Mouse (Mus musculus) embryonic facial prominence, embryonic 12.5 days (tissue): ENCODE data around the gene Odc1. TPM values are rescaled to one million over a fixed set of nuclear protein-coding genes. Genes with fewer than 3 reads are reported as not detected.
A peak's percentile ranks its signal among the peaks of the same experiment; 100 is the strongest.
"Not testable (repeated sequence)": the region's sequence is repeated elsewhere in the genome, so short reads cannot be mapped to it uniquely, and the experiment has no call there.

ENCODE experiments used
- ATAC-seq: fragments of 200-750 bp; cut with Nextera tagmentation; 2 replicates; pipeline ENCODE4 v1.8.0; 2017; ENCODE audit not compliant: insufficient number of reproducible peaks, insufficient read depth, low FRiP score, low TSS enrichment
- H3K27ac ChIP-seq: fragments of 300-500 bp; sonication (generic); 2 replicates; pipeline ENCODE4 v1.5.1; 2016; ENCODE audit warnings: mild to moderate bottlenecking
- H3K27me3 ChIP-seq: fragments of 300-500 bp; sonication (generic); 2 replicates; pipeline ENCODE4 v1.6.1; 2016; ENCODE audit warnings: mild to moderate bottlenecking, moderate library complexity
- H3K36me3 ChIP-seq: fragments of 300-500 bp; sonication (generic); 2 replicates; pipeline ENCODE4 v1.6.1; 2016; ENCODE audit warnings: mild to moderate bottlenecking
- H3K4me1 ChIP-seq: fragments of 300-500 bp; sonication (generic); 2 replicates; pipeline ENCODE4 v1.6.1; 2016
- H3K4me2 ChIP-seq: fragments of 300-500 bp; sonication (generic); replicated peaks from 2 replicates; pipeline ENCODE4 v1.6.1; 2016; ENCODE audit warnings: mild to moderate bottlenecking, moderate library complexity
- H3K4me3 ChIP-seq: fragments of 300-500 bp; sonication (generic); 2 replicates; pipeline ENCODE4 v1.5.1; 2016; ENCODE audit warnings: mild to moderate bottlenecking
- H3K9ac ChIP-seq: fragments of 300-500 bp; sonication (generic); 2 replicates; pipeline ENCODE4 v1.6.1; 2016; ENCODE audit warnings: mild to moderate bottlenecking, moderate library complexity
- H3K9me3 ChIP-seq: fragments of 300-500 bp; sonication (generic); 2 replicates; pipeline ENCODE4 v1.6.1; 2016; ENCODE audit warnings: mild to moderate bottlenecking, moderate library complexity
- WGBS: fragments of 180-500 bp; shearing (Covaris S2); methylation state at CpG from one replicate; pipeline ENCODE4 v1.1.7; 2016; 5-methylcytosine and 5-hydroxymethylcytosine counted together
- polyA plus RNA-seq: library from polyadenylated mRNA; unstranded; fragments of >200 nt; fragmentation: Nextera tagmentation; extraction: Ambion mirVana; gene quantifications from 2 replicates; pipeline ENCODE4 v1.2.1, GENCODE M21; 2016

The Odc1 gene
- polyA plus RNA-seq, 1 experiment from 2014 or later = 277 TPM

GRCm38 (mm10) chr12:17530825-17531224 is 13.8 kb upstream of the Odc1 start:
- H3K9ac ChIP-seq = no peak overlapping the region
- H3K27me3 ChIP-seq = no peaks in the 10 kb centered on the region
- H3K36me3 ChIP-seq = no peaks in the 10 kb centered on the region
- WGBS = 73% methylated on average over 4 of the region's 4 CpGs
- H3K9me3 ChIP-seq = no peaks in the 10 kb centered on the region
- no peak overlapping the region for H3K4me2 ChIP-seq
- no peak for ATAC-seq
- H3K4me3 ChIP-seq = no peak overlapping the region
- no peak overlapping the region for H3K27ac ChIP-seq
- no peaks in the 10 kb centered on the region for H3K4me1 ChIP-seq

- H3K9me3 ChIP-seq = no peaks in the 10 kb centered on the region
- H3K4me2 ChIP-seq = no peak overlapping the region
- no peak overlapping the region for H3K9ac ChIP-seq
- H3K27me3 ChIP-seq = no peaks in the 10 kb centered on the region
- H3K4me3 ChIP-seq = no peak overlapping the region
- no peak overlapping the region for H3K27ac ChIP-seq
- no peaks in the 10 kb centered on the region for H3K4me1 ChIP-seq
- no peak for ATAC-seq
- WGBS = 92% methylated on average over 3 of the region's 3 CpGs
- no peaks in the 10 kb centered on the region for H3K36me3 ChIP-seq
Observed at GRCm38 (mm10) chr12:17536222-17536621, 8.4 kb upstream of the Odc1 start.

GRCm38 (mm10) chr12:17537147-17537546 is 7.4 kb upstream of the Odc1 start:
- no peak overlapping the region for H3K27ac ChIP-seq
- WGBS = 84% methylated on average over 3 of the region's 3 CpGs

GRCm38 (mm10) chr12:17538087-17538486 is 6.5 kb upstream of the Odc1 start:
- WGBS = 86% methylated on average over 3 of the region's 3 CpGs
- no peak overlapping the region for H3K4me3 ChIP-seq
- no peak overlapping the region for H3K4me2 ChIP-seq
- no peaks in the 10 kb centered on the region for H3K27me3 ChIP-seq
- no peaks in the 10 kb centered on the region for H3K4me1 ChIP-seq
- no peaks in the 10 kb centered on the region for H3K9me3 ChIP-seq
- no peak overlapping the region for H3K27ac ChIP-seq
- H3K9ac ChIP-seq = no peak overlapping the region
- no peak for ATAC-seq
- H3K36me3 ChIP-seq = no peaks in the 10 kb centered on the region

More at GRCm38 (mm10) chr12:17537147-17537546, 7.4 kb upstream of the Odc1 start:
- no peak overlapping the region for H3K4me3 ChIP-seq
- no peak overlapping the region for H3K9ac ChIP-seq
- no peaks in the 10 kb centered on the region for H3K36me3 ChIP-seq
- no peaks in the 10 kb centered on the region for H3K27me3 ChIP-seq
- ATAC-seq = no peak
- H3K9me3 ChIP-seq = no peaks in the 10 kb centered on the region
- H3K4me2 ChIP-seq = no peak overlapping the region
- H3K4me1 ChIP-seq = no peaks in the 10 kb centered on the region

GRCm38 (mm10) chr12:17539041-17539440 is 5.6 kb upstream of the Odc1 start:
- H3K27me3 ChIP-seq = no peaks in the 10 kb centered on the region
- H3K9me3 ChIP-seq = no peaks in the 10 kb centered on the region
- no peak overlapping the region for H3K27ac ChIP-seq
- H3K4me2 ChIP-seq = no peak overlapping the region
- no peaks in the 10 kb centered on the region for H3K36me3 ChIP-seq
- H3K4me1 ChIP-seq = no peaks in the 10 kb centered on the region
- no peak overlapping the region for H3K4me3 ChIP-seq
- no peak overlapping the region for H3K9ac ChIP-seq
- no peak for ATAC-seq
- WGBS = 58% methylated on average over 5 of the region's 6 CpGs

- H3K9me3 ChIP-seq = no peaks in the 10 kb centered on the region
- WGBS = 80% methylated on average over 6 of the region's 6 CpGs
Observed at GRCm38 (mm10) chr12:17540040-17540552, 4.5 kb upstream of the Odc1 start.

GRCm38 (mm10) chr12:17545107-17545571 is 545 bp downstream of the Odc1 start:
- H3K9me3 ChIP-seq = no peaks in the 10 kb centered on the region
- H3K4me3 ChIP-seq = peak overlapping the region; percentile 91
- peak overlapping the region; percentile 94 for H3K9ac ChIP-seq
- H3K27me3 ChIP-seq = no peaks in the 10 kb centered on the region
- under 1% methylated on average over 29 of the region's 40 CpGs for WGBS
- peaks cover 31% of the 10 kb centered on the region for H3K36me3 ChIP-seq
- H3K27ac ChIP-seq = peak overlapping the region; percentile 91
- H3K4me1 ChIP-seq = peaks cover 11% of the 10 kb centered on the region; the same call in 1 of the 2 replicates
- H3K4me2 ChIP-seq = peak overlapping the region; percentile 73
- ATAC-seq = peak; percentile 68

More at GRCm38 (mm10) chr12:17540040-17540552, 4.5 kb upstream of the Odc1 start:
- no peak for ATAC-seq
- no peak overlapping the region for H3K4me3 ChIP-seq
- H3K4me1 ChIP-seq = no peaks in the 10 kb centered on the region
- no peaks in the 10 kb centered on the region for H3K27me3 ChIP-seq
- no peaks in the 10 kb centered on the region for H3K36me3 ChIP-seq
- no peak overlapping the region for H3K4me2 ChIP-seq
- H3K27ac ChIP-seq = no peak overlapping the region
- H3K9ac ChIP-seq = no peak overlapping the region

GRCm38 (mm10) chr12:17545884-17546283 is 1.3 kb downstream of the Odc1 start:
- Histone ChIP-seq H3K9ac (peak overlapping the region; percentile 94), H3K9me3 (no peaks in the 10 kb centered on the region), H3K4me1 (peaks cover 11% of the 10 kb centered on the region; the same call in 1 of the 2 replicates), H3K27me3 (no peaks in the 10 kb centered on the region), H3K4me3 (peak overlapping the region; percentile 91), H3K36me3 (peaks cover 34% of the 10 kb centered on the region), H3K27ac (no peak overlapping the region), H3K4me2 (peak overlapping the region; percentile 73)
- WGBS = 5% methylated on average over 8 of the region's 8 CpGs
- no peak for ATAC-seq

- not testable (repeated sequence) for H3K27me3 ChIP-seq, H3K4me2 ChIP-seq, H3K9me3 ChIP-seq, ATAC-seq, H3K4me3 ChIP-seq, H3K27ac ChIP-seq, H3K9ac ChIP-seq
- H3K4me1 ChIP-seq = peaks cover 11% of the 10 kb centered on the region; the same call in 1 of the 2 replicates
- 94% methylated on average over 9 of the region's 9 CpGs for WGBS
- H3K36me3 ChIP-seq = peaks cover 45% of the 10 kb centered on the region
Observed at GRCm38 (mm10) chr12:17547552-17547951, 3.0 kb downstream of the Odc1 start.

GRCm38 (mm10) chr12:17548505-17548904 is 3.9 kb downstream of the Odc1 start:
- Histone ChIP-seq H3K9me3 (no peaks in the 10 kb centered on the region), H3K36me3 (peaks cover 45% of the 10 kb centered on the region), H3K27me3 (no peaks in the 10 kb centered on the region), H3K4me1 (peaks cover 11% of the 10 kb centered on the region; the same call in 1 of the 2 replicates), H3K4me3 (no peak overlapping the region), H3K4me2 (no peak overlapping the region), H3K9ac (no peak overlapping the region), H3K27ac (no peak overlapping the region)
- ATAC-seq = no peak
- 79% methylated on average over 5 of the region's 5 CpGs for WGBS

- Histone ChIP-seq H3K36me3 (peaks cover 45% of the 10 kb centered on the region), H3K4me1 (peaks cover 11% of the 10 kb centered on the region; the same call in 1 of the 2 replicates)
- H3K9ac ChIP-seq, H3K4me2 ChIP-seq, H3K27ac ChIP-seq, H3K4me3 ChIP-seq, H3K27me3 ChIP-seq, H3K9me3 ChIP-seq, ATAC-seq: not testable (repeated sequence)
- 90% methylated on average over 5 of the region's 5 CpGs for WGBS
Observed at GRCm38 (mm10) chr12:17549421-17549820, 4.8 kb downstream of the Odc1 start.

GRCm38 (mm10) chr12:17551208-17551995 is 6.8 kb downstream of the Odc1 start:
- WGBS = 76% methylated on average over 3 of the region's 3 CpGs
- Histone ChIP-seq H3K4me2 (no peak overlapping the region), H3K27me3 (no peaks in the 10 kb centered on the region), H3K9ac (no peak overlapping the region), H3K27ac (no peak overlapping the region), H3K4me1 (peaks cover 8% of the 10 kb centered on the region; the same call in 1 of the 2 replicates), H3K4me3 (no peak overlapping the region), H3K9me3 (no peaks in the 10 kb centered on the region), H3K36me3 (peaks cover 45% of the 10 kb centered on the region)
- ATAC-seq = no peak
